Mouse (Mus musculus) liver, embryonic 11.5 days (tissue): ENCODE measurements around the gene Arhgap1. TPM values are rescaled to one million over a fixed set of nuclear protein-coding genes. Genes with fewer than 3 reads are reported as not detected.

Experiments used
- ATAC-seq: fragments of 200-750 bp; cut with Nextera tagmentation; replicated peaks from 2 replicates; pipeline ENCODE4 v1.8.0; 2017; ENCODE audit warnings: moderate number of reproducible peaks, mild to moderate bottlenecking, moderate TSS enrichment, moderate library complexity; ENCODE audit not compliant: low FRiP score
- DNase-seq: peaks from one replicate; pipeline ENCODE4 v3.0.0-alpha.2; 2017; ENCODE audit warnings: low spot score
- H3K27ac ChIP-seq: fragments of 300-500 bp; sonication (generic); 2 replicates; pipeline ENCODE4 v1.5.1; 2014; ENCODE audit warnings: mild to moderate bottlenecking, low read depth, low read length, control low read depth
- H3K27me3 ChIP-seq: fragments of 300-500 bp; sonication (generic); replicated peaks from 2 replicates; pipeline ENCODE4 v1.6.1; 2014; ENCODE audit warnings: low read length, mixed read lengths; ENCODE audit not compliant: control insufficient read depth, insufficient read depth
- H3K36me3 ChIP-seq: fragments of 300-500 bp; sonication (generic); 2 replicates; pipeline ENCODE4 v1.6.1; 2014; ENCODE audit warnings: mild to moderate bottlenecking, low read length, moderate library complexity, mixed read lengths; ENCODE audit not compliant: control insufficient read depth, insufficient read depth
- H3K4me1 ChIP-seq: fragments of 300-500 bp; sonication (generic); replicated peaks from 2 replicates; pipeline ENCODE4 v1.6.1; 2014; ENCODE audit warnings: low read length, mixed read lengths; ENCODE audit not compliant: control insufficient read depth, insufficient read depth
- H3K4me2 ChIP-seq: fragments of 300-500 bp; sonication (generic); 2 replicates; pipeline ENCODE4 v1.6.1; 2014; ENCODE audit warnings: mild to moderate bottlenecking, control low read depth, moderate library complexity
- H3K4me3 ChIP-seq: fragments of 300-500 bp; sonication (generic); 2 replicates; pipeline ENCODE4 v1.5.1; 2014; ENCODE audit warnings: low read depth, low read length, control low read depth
- H3K9ac ChIP-seq: fragments of 300-500 bp; sonication (generic); 2 replicates; pipeline ENCODE4 v1.6.1; 2014; ENCODE audit warnings: low read depth, low read length, control low read depth
- H3K9me3 ChIP-seq: fragments of 300-500 bp; sonication (generic); 2 replicates; pipeline ENCODE4 v1.6.1; 2016; ENCODE audit warnings: low read length, inconsistent platforms, mixed read lengths; ENCODE audit not compliant: control insufficient read depth
- WGBS: fragments of 180-500 bp; shearing (Covaris S2); extraction: QIAGEN DNeasy Blood & Tissue Kit; methylation state at CpG from one replicate; pipeline ENCODE4 v1.1.7; 2014; 5-methylcytosine and 5-hydroxymethylcytosine counted together
- polyA plus RNA-seq: library from polyadenylated mRNA; unstranded; fragments of >200 nt; fragmentation: Nextera tagmentation; extraction: Ambion mirVana; gene quantifications from 2 replicates; pipeline ENCODE4 v1.2.1, GENCODE M21; 2014

The Arhgap1 gene
- polyA plus RNA-seq, 1 experiment from 2014 or later, result 99.2 TPM

DNA sequence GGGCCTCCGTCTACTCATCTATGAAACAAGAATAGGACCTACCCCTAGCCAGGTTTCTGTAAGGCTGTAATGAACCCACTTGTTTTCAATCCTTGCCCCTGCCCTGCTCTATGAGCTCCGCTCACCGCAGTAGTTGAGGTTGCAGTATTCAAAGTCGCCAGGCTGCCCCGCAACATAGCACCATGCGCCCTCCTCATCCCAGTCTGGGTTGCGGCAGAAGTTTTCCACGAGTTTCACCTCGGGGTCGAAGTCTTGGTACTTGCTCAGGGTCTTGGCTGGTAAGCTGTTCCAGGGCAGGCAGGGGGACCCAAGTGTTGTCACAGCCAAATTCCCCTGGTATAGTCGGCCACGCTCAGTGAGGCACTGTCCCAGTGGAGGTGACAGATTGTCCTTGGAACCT is 19.3 kb upstream of the Arhgap1 start:
- Histone ChIP-seq H3K36me3 (no peaks in the 10 kb centered on the region), H3K27ac (no peak overlapping the region), H3K4me2 (no peak overlapping the region), H3K27me3 (no peaks in the 10 kb centered on the region), H3K4me1 (peaks cover 11% of the 10 kb centered on the region), H3K4me3 (no peak overlapping the region), H3K9me3 (no peaks in the 10 kb centered on the region), H3K9ac (no peak overlapping the region)
- DNase-seq (no peak), ATAC-seq (no peak)
- 84% methylated on average over 12 of the region's 12 CpGs for WGBS

DNA sequence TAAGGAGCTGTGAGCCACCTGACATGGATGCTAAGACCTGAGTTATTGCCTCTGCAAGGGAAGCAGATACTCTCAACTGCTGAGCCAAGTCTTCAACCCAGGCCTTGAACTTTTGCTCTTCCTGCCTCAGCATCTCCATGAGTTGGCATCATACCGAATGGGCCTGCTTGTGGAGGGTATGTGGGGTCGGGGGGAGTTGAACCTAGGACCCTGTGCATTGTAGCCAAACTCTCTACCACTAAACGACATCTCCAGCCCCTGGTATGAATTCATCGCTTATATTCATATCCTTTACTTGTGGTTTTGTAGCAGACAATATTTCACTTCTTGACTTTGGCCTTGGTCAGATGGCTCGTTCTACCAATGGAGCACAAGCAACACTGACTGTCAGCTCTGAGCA is 17.8 kb upstream of the Arhgap1 start:
- 86% methylated on average over 5 of the region's 5 CpGs for WGBS
- ATAC-seq, result no peak
- H3K4me3 ChIP-seq, result no peak overlapping the region

DNA sequence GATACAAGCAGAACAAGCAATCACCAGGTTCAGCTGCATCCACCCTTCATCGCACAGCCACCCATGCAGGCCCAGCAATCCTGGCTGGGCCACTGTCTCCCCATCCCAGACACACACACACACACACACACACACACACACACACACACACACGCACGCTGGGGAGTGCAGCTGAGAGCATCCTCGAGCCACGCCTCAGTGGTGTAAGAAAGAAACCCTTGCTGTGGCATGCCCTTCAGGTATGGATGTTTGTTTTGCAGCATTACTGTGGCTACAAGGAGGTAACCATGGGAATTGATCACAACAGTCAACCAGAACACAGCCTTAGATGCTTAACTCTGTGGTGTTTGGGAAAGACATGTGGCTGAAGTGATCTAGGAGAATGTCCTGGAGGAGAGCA is 17.3 kb upstream of the Arhgap1 start:
- H3K9me3 ChIP-seq, result no peaks in the 10 kb centered on the region
- H3K4me3 ChIP-seq, result no peak overlapping the region
- no peaks in the 10 kb centered on the region for H3K36me3 ChIP-seq
- H3K4me2 ChIP-seq, result no peak overlapping the region
- no peak overlapping the region for H3K9ac ChIP-seq
- ATAC-seq (no peak), DNase-seq (no peak)
- no peak overlapping the region for H3K27ac ChIP-seq
- H3K4me1 ChIP-seq, result peaks cover 22% of the 10 kb centered on the region
- WGBS, result 76% methylated on average over 5 of the region's 5 CpGs
- H3K27me3 ChIP-seq, result no peaks in the 10 kb centered on the region

More for the DNA sequence above, 17.8 kb upstream of the Arhgap1 start:
- Histone ChIP-seq H3K27ac (no peak overlapping the region), H3K27me3 (no peaks in the 10 kb centered on the region), H3K36me3 (no peaks in the 10 kb centered on the region), H3K4me2 (no peak overlapping the region), H3K9me3 (no peaks in the 10 kb centered on the region), H3K4me1 (peaks cover 22% of the 10 kb centered on the region), H3K9ac (no peak overlapping the region)
- no peak for DNase-seq

DNA sequence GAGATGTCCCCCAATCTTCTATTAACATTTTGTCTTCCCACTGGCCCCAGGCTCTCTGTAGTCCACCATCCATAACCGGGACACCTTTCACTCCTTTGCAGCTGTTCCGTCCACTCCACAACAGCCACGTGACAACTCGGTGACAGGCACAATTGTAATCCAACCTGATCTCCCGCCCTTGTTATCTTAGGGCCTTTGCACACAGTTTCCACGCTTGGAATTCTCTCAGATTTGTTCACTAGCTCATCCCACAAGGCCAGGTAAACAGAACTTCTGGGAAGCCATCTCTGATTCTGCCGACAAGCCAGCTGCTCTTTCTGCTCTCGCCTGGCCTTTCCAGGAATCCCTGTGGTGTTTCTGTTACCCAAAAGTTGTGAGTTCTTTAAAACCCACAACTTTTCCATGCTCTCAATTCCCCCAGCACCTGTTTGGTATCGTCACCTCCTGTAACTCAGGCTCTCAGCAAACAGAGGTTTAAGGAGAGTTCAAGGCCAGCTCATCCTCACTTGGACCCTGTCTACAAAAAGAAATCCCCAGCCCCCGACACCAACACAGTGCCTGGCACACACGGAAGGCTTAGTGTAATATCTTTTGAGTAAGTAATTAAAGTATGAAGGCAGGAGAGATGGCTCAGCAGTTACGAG is 16.2 kb upstream of the Arhgap1 start:
- peaks cover 22% of the 10 kb centered on the region for H3K4me1 ChIP-seq
- ATAC-seq, result no peak
- 70% methylated on average over 12 of the region's 12 CpGs for WGBS
- H3K27ac ChIP-seq, result no peak overlapping the region
- no peaks in the 10 kb centered on the region for H3K27me3 ChIP-seq
- DNase-seq, result no peak
- no peaks in the 10 kb centered on the region for H3K36me3 ChIP-seq
- H3K4me2 ChIP-seq, result peak overlapping the region; percentile 68
- H3K9ac ChIP-seq, result no peak overlapping the region
- no peak overlapping the region for H3K4me3 ChIP-seq
- no peaks in the 10 kb centered on the region for H3K9me3 ChIP-seq

DNA sequence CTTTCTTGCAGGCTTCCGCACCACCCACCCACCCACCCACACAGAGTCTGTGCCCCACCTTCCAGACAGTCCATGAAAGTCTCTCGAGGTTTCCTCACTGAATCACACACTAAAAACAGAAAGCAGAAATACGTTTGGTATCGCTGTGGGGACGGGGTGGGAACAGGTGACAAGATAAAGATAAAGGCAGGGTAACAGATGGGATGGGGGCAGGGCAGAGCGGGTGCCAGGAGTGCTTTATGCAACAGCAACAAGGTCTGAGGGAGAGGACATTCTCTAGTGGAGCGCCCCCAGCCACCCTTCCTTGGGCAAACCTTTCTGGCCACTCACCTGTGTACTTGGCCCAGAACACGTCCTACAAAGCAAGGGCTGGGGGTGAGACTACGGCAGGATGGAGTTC is 14.8 kb upstream of the Arhgap1 start:
- Histone ChIP-seq H3K27ac (0 out of 2 replicates have a peak overlapping the region, but pooled peaks have one; percentile 73), H3K4me3 (peak overlapping the region; percentile 43), H3K9ac (peak overlapping the region; percentile 65; the same call in 1 of the 2 replicates), H3K27me3 (no peaks in the 10 kb centered on the region), H3K9me3 (no peaks in the 10 kb centered on the region), H3K4me1 (peaks cover 22% of the 10 kb centered on the region), H3K4me2 (peak overlapping the region; percentile 68), H3K36me3 (no peaks in the 10 kb centered on the region)
- peak; percentile 77 for ATAC-seq
- WGBS, result 45% methylated on average over 9 of the region's 9 CpGs
- DNase-seq, result peak; percentile 51

DNA sequence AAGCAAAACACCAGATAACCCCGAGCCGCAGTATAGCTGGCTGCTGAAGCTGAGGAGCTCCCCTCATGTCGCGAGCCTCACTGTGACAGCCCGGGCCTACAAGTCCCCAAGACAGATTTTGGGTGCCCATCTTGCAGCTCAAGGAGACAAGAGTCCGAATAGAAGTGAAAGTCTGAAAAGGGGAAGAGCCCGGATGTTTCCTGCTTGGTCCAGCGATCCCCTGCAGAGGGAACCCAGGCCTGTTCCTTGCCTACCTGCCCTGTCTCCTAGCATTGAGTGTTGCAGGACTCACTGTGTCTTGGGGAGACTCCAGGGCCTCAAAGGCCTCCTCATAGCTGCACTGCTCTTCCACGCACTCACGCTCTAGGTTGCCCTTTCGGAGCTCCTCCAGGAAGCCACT is 14.2 kb upstream of the Arhgap1 start:
- Histone ChIP-seq H3K27ac (peak overlapping the region; percentile 73), H3K4me3 (peak overlapping the region; percentile 43), H3K4me1 (peaks cover 26% of the 10 kb centered on the region), H3K36me3 (no peaks in the 10 kb centered on the region), H3K9me3 (no peaks in the 10 kb centered on the region), H3K27me3 (no peaks in the 10 kb centered on the region), H3K9ac (peak overlapping the region; percentile 65), H3K4me2 (peak overlapping the region; percentile 68)
- WGBS, result 68% methylated on average over 11 of the region's 11 CpGs
- ATAC-seq (no peak), DNase-seq (no peak)

DNA sequence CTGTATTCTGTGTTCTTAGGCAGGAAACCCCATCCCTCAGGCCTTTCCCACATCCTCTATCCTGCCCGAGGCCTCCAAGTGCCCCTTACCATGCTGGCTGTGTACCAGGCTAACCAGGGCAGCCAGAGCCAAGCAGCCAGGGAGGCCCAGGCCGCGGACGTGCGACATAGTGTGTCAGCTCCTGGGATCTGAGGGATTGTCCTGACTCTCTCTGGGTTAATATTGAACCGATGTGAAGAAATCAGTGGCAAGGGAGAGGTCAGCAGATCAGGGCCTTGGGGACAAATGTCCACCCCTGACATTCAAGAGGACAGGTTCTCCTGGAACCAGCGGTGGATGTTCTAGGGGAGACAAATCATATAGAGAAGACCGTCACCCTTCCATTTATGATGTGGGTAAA is 13.4 kb upstream of the Arhgap1 start, which contains the start of gene F2:
Gene F2 (minus strand): TSS at position 186 of the 400 bp plus-strand sequence.
- Histone ChIP-seq H3K4me2 (peak within 1 kb of the TSS; percentile 68), H3K4me3 (peak within 1 kb of the TSS; percentile 43), H3K36me3 (no peaks in the 10 kb centered on the region), H3K9ac (peak within 1 kb of the TSS; percentile 65), H3K27ac (peak within 1 kb of the TSS; percentile 73), H3K27me3 (no peaks in the 10 kb centered on the region), H3K9me3 (no peaks in the 10 kb centered on the region), H3K4me1 (peaks cover 26% of the 10 kb centered on the region)
- ATAC-seq, result peak; percentile 43; the same call in 1 of the 2 replicates
- 79% methylated on average over 8 of the region's 8 CpGs for WGBS
- no peak for DNase-seq

DNA sequence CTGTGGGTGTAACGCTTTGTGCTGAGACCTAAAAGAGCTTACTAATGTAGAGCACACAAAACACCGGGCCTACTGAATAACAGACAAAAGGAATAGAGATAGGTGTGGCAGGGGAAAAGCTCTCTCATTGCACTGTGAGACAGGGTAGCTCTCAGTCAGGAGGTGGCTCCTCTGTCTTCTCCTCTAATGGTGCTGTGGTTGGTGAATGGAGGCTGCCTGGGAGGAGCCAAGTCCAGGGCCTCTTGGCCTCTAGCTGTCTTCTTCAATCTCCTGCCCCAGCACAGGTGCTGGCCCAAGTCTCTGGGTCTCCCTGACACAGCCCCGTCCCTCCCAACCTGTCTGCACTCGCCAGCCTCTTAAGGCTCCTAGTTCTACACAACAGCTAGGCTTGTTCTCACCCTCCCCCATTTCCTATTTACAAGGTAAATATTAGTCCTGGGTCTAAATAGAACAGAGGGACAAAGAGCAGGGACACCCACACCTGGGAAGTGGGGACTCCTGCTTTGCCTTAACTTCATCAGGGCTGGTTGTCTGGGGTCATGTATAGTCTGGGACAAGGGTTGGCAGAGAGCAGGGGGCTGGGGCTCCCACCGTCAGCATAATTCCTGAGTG is 12.8 kb upstream of the Arhgap1 start:
- Histone ChIP-seq H3K27ac (peak overlapping the region; percentile 73), H3K27me3 (no peaks in the 10 kb centered on the region), H3K4me2 (peak overlapping the region; percentile 68), H3K36me3 (no peaks in the 10 kb centered on the region), H3K4me3 (no peak overlapping the region), H3K4me1 (peaks cover 26% of the 10 kb centered on the region), H3K9ac (peak overlapping the region; percentile 41), H3K9me3 (no peaks in the 10 kb centered on the region)
- peak; percentile 58 for ATAC-seq
- 70% methylated on average over 5 of the region's 5 CpGs for WGBS
- DNase-seq, result no peak

DNA sequence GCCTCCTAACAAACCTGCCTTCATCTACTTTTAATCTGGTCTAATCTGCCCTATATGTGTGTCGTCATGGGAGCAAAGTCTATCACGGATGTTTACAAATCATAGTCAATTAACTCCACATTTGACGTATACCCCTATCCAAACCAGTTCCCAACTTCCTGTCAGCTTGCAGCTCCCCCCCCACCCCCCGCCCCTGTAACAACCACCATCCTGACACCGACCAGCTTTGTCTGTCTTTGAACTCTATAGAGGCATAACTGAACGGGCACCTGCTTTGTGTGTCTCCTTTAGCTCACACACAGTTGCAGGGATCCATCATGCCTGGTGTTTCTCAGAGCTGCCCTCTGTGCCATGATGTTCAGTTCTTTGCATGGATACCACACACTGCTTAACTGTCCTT is 10.7 kb upstream of the Arhgap1 start:
- no peak for ATAC-seq
- Histone ChIP-seq H3K9ac (no peak overlapping the region), H3K4me1 (peaks cover 35% of the 10 kb centered on the region), H3K27me3 (no peaks in the 10 kb centered on the region), H3K4me2 (no peak overlapping the region), H3K9me3 (no peaks in the 10 kb centered on the region), H3K27ac (no peak overlapping the region), H3K4me3 (no peak overlapping the region), H3K36me3 (peaks cover 3% of the 10 kb centered on the region; the same call in 1 of the 2 replicates)
- WGBS, result 70% methylated on average over 6 of the region's 6 CpGs
- no peak for DNase-seq
